Mouse (Mus musculus): ENCODE results near the gene Olfr994.

Gene Olfr994

DNA sequence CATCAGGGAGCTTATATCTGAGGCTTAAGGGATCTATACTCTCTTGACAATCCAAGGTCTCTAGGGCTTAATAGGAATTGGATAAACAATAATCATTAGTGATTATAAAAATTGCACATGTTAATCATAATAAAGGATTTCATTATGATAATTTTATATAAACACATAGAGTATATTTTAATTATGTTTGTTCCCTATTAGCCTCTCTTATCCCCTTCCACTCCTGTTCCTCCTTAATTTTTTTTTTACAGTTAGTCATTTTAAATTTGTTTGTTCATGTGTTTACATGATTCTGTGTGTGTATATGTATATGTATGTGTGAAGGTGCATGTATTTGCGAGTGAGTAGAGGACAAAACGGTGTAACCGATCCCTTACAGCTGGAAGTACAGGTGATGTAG, at the start of gene Olfr994:
Gene Olfr994, minus strand, starts transcription at position 101 of the 400 bp plus-strand sequence.
- no peak for DNase-seq (ENCODE audit: low read depth, low spot score)

DNA sequence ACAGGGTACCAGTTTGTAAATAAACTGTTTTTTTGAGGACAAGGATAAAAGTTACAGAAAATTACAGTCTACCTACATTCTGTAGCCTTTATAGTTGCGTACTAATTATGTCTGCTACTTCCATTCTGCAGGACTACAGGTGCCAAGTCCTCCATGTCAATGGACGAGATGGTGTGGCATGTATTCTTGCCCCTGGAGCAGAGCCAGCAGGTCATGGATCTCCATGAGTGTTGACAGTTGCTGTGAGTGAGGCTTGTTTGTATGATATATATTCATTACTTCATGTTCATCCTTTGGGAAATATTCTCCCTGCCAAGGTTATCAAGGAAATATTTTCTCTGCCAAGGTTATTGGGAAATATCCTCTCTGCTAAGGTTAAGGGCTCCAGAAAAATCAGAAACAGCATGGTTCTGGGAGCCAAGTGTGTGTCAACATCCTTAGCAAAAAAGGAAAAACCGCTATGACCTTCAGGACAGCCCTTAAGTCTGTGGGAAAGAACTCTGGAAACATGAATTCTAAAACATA, 30.6 kb upstream of the Olfr994 start:
- no peak for DNase-seq (ENCODE audit: low read depth, low spot score)

DNA sequence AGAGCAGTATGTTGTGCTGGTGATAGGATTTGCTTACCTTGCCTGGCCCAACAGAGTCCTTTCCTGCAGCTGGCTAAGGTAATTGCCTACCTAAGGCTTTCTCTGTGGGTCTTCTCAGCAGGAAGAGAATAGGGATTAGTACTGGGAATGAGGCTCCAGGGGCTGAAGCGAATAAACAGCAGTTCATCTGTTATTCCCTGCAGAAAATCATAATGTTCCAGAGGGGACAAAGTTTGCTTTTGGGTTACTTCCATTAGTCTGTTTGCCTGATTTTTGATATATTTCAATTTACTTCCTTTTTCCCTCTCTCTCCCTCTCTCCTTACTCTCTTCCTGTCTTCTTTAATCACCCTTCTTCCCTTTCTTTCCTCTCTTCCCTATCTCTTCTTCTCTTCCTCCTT, 7.3 kb upstream of the Olfr994 start, which contains the start of gene Olfr995:
Gene Olfr995, minus strand, starts transcription at position 101 of the 400 bp plus-strand sequence.
- no peak for DNase-seq (ENCODE audit: low read depth, low spot score)

DNA sequence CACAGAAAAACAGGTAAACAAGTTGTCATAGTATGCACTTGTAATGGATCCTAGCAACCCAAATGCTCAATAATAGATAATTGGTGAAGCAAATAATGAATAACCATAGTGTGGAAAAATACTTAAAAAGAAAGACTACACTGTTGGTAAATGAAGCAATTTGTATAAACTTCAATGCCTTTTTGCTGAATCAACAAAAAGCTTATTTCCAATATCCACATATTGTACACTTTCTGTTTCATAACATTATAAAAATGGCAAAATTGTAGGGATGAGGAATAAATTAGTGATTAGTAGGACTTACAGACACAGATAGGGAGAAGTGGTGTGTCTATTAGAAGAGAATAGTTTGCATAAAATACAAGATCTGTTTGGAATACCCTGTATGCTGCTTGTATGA, 6.3 kb upstream of the Olfr994 start:
- DNase-seq (ENCODE audit: low read depth, low spot score) = no peak

DNA sequence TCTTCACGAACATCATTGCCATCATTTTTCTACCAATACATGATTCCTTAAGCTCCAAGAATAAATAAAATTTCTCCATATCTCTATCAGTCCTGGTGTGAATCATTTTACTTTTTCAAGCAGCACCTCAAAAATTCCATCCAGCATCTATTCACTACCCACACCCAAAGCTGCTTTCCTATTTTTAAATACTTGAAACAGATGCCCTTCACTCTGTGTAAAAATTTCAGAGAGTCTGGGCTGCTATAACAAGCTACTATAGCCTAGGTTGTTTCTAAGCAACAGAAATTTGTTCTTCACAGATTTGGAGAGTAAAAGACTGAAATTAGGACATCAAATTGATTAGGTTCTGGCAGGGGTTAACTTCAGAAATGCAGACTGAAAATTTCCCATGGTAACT, 10.4 kb downstream of the Olfr994 start:
- DNase-seq (ENCODE audit: low read depth, low spot score) = no peak

DNA sequence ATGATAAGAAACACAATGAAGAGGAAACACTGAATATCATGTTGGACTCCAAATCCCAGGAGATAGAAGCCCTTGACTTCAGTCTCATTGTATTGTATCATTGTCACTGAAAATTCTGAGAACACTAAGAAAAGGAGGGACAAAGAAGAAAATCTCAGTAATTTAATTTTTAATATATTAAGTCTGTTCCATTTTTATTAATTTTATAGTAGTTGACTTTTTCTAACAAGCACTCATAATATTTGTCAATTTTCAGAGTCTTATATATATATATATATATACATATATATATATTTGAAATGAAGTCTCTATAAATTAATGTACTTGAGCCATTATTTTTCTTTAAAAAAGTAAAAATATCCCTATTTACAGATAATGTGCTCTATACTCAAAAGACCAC, 21.5 kb downstream of the Olfr994 start, which contains the start of gene Olfr993:
Gene Olfr993, minus strand, starts transcription at position 101 of the 400 bp plus-strand sequence.
- no peak for DNase-seq (ENCODE audit: low read depth, low spot score)

DNA sequence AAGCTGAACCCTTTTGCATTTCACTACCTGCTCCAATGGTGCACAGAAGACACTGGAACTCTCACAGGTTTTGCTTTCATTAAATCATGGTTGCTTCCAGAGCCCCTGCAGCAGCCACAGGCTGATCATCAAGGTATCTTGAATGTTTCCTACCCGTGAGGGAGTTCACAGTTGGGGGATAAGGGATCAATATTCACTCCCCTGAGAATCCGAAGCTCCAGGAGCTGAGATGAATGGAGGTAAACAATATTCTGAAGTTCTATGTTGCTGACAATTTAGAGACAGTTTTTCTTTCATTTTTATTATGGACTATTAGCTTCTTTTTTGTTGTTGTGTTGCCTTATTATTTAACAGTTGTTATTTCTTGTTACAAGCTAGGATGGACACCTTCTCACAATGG, 26.9 kb downstream of the Olfr994 start, which contains the start of gene Olfr992:
Gene Olfr992, minus strand, starts transcription at position 101 of the 400 bp plus-strand sequence.
- DNase-seq (ENCODE audit: low read depth, low spot score) = no peak
